1 mouse cellular context compared by ENCODE assay signal in the genomic region with DNA sequence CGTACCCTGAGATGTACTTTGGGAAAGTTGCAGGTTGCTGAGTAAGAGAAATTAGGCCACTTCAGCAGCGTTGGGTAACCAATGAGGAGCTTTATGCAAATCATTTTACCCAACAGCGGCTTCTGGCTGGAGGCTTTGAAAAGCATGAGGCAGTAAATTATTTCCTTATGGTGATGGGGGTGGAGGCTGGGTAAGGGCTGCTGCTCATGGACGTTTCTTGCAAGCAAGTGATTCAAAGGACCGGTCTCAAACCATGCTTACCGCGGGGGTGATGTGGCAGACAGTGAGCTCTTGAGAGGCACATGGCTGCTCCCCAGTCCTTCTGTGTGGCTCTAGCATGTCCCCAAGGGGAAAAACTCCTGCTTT.
TF ChIP-seq lines count a peak whose summit lies in the region.

No protein-coding gene starts in this region.

TF ChIP-seq in MEL, 35 proteins besides CTCF, POLR2A, EP300 and RAD21 (continued from another document):
- no peak for TF ChIP-seq USF2 (IDR thresholded peaks at IDR 0.05; ENCODE audit: borderline replicate concordance in 1 of 2, insufficient read depth in 1 of 2, low read depth in 1 of 2, low read length in 2 of 2)
- TF ChIP-seq MYB (IDR thresholded peaks at IDR 0.05; ENCODE audit: low read depth, low read length), result no peak
- peak; percentile 78 for TF ChIP-seq MYC (IDR thresholded peaks at IDR 0.05; ENCODE audit: low read depth, low read length)
- TF ChIP-seq TCF12 (IDR thresholded peaks at IDR 0.05; ENCODE audit: low read depth, low read length), result peak; percentile 27; the same call in 1 of the 2 replicates
- TF ChIP-seq POLR2AphosphoS2 (IDR thresholded peaks at IDR 0.05; ENCODE audit: low read length), result no peak
- TF ChIP-seq TBP (IDR thresholded peaks at IDR 0.05; ENCODE audit: low read depth, low read length), result peak; percentile 72; the same call in 1 of the 2 replicates
- no peak for TF ChIP-seq TAL1 (IDR thresholded peaks at IDR 0.05; ENCODE audit: low read length)
- TF ChIP-seq USF1 (IDR thresholded peaks at IDR 0.05; ENCODE audit: low read depth, low read length), result 0 out of 2 replicates have a peak, but pooled peaks have one; percentile 16
